Mouse (Mus musculus): Measurements from ENCODE around the gene Slc47a2. TPM values are rescaled to one million over a fixed set of nuclear protein-coding genes. Genes with fewer than 3 reads are reported as not detected.
A peak's percentile ranks its signal among the peaks of the same experiment; 100 is the strongest.

The Slc47a2 gene
- polyA plus RNA-seq (2015; fragmentation: Nextera tagmentation; extraction: Ambion mirVana) = 0.10 and 0.19 TPM in 2 replicates

DNA sequence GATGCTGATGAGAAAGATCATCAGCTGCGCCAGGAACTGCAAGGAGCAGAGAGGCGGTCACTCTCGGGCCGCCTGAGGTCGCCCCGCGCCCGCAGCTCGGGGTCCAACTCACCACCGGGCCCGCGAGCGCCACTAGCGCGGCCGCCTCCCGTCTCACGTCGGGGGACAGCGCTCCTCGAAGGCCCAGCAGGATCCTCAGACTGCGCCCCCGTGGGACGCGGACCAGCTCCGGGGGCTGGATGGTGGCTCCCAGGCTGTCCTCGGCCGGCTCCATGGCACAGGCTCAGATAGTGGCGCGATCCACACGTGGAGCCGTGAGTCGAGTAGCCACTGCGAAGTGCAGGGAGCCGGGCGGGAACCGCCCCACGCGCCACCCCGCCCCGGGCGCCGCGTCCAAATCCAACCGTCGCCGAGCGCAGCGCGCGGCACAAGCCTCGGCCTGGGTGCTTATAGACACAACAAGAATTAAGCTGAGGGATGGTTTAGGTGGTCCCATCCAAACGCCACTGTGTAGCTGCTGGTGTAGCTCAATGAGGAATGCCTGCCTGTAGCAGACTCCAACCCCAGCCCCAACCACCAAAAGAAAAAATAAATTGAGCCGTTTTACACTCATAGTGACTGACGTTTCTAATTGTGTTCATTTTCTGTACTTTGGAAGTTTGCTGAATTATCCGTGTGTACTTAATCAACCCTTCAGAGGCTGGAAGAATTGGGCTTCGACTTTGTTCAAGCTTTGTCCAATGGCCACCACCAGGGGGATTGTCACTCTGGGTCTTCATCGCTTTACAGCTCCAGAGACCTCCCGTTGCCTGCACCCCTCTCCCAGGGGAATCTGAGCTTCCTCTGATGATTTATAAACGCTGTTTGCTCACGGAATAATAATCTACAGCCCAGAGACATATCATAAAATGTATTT lies at the start of gene Slc47a2:
TSS of gene Slc47a2 (minus strand) at position 356 of the 916 bp plus-strand sequence.
- H3K27ac ChIP-seq = no peak within 1 kb of the TSS
- H3K4me3 ChIP-seq = peak within 1 kb of the TSS; percentile 43
- peak within 1 kb of the TSS; percentile 69 for H3K4me2 ChIP-seq
- peaks cover 30% of the 10 kb centered on the region for H3K27me3 ChIP-seq
- H3K9ac ChIP-seq = peak within 1 kb of the TSS; percentile 30
- 0 out of 2 replicates have a peak, but pooled peaks have one; percentile 35 for ATAC-seq (replicated peaks; ENCODE audit: insufficient number of reproducible peaks, insufficient read depth, low FRiP score, low read depth)
- H3K4me1 ChIP-seq (replicated peaks) = peaks cover 12% of the 10 kb centered on the region
- WGBS = 3% methylated on average over 61 of the region's 61 CpGs
- H3K36me3 ChIP-seq = no peaks in the 10 kb centered on the region
- no peaks in the 10 kb centered on the region for H3K9me3 ChIP-seq (replicated peaks)

- no peak overlapping the region for H3K27ac ChIP-seq
- no peak overlapping the region for H3K4me2 ChIP-seq
- WGBS = 70% methylated on average over 4 of the region's 4 CpGs
- no peaks in the 10 kb centered on the region for H3K27me3 ChIP-seq
- no peaks in the 10 kb centered on the region for H3K9me3 ChIP-seq (replicated peaks)
- H3K4me3 ChIP-seq = no peak overlapping the region
- ATAC-seq (replicated peaks; ENCODE audit: insufficient number of reproducible peaks, insufficient read depth, low FRiP score, low read depth) = no peak
- H3K36me3 ChIP-seq = no peaks in the 10 kb centered on the region
- H3K9ac ChIP-seq = no peak overlapping the region
- H3K4me1 ChIP-seq (replicated peaks) = no peaks in the 10 kb centered on the region
Observed at GRCm38 (mm10) chr11:61388936-61389335, 46.3 kb upstream of the Slc47a2 start.

DNA sequence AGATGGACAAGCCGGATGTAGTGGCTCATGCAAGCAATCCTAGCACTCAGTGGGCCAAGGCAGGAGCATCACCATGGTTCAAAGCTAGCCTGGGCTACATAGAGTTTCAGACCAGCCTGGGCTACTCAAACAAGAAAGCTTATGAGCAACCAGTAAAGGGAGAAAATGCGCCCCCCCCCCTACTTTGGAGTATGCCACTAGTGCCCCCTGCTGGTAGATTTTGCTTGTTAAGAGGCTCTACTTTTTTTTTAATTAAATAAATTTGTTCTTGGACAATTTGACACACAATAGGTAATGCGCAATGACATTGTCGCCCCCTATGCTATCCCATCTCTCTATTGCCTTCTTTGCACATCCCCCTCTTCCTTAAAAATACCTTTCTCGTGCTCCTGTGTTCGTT lies 45.4 kb upstream of the Slc47a2 start:
- H3K4me3 ChIP-seq = no peak overlapping the region
- 53% methylated on average over 6 of the region's 6 CpGs for WGBS
- no peaks in the 10 kb centered on the region for H3K36me3 ChIP-seq
- ATAC-seq (replicated peaks; ENCODE audit: insufficient number of reproducible peaks, insufficient read depth, low FRiP score, low read depth) = no peak
- H3K9me3 ChIP-seq (replicated peaks) = no peaks in the 10 kb centered on the region
- H3K27me3 ChIP-seq = no peaks in the 10 kb centered on the region
- no peaks in the 10 kb centered on the region for H3K4me1 ChIP-seq (replicated peaks)
- H3K9ac ChIP-seq = no peak overlapping the region
- no peak overlapping the region for H3K4me2 ChIP-seq
- no peak overlapping the region for H3K27ac ChIP-seq

GRCm38 (mm10) chr11:61387233-61387632 lies 44.6 kb upstream of the Slc47a2 start:
- Histone ChIP-seq H3K27ac (no peak overlapping the region), H3K36me3 (no peaks in the 10 kb centered on the region), H3K27me3 (no peaks in the 10 kb centered on the region), H3K9ac (no peak overlapping the region), H3K4me1 (replicated peaks) (no peaks in the 10 kb centered on the region), H3K9me3 (replicated peaks) (no peaks in the 10 kb centered on the region), H3K4me3 (no peak overlapping the region), H3K4me2 (no peak overlapping the region)
- WGBS = 62% methylated on average over 6 of the region's 6 CpGs
- ATAC-seq (replicated peaks; ENCODE audit: insufficient number of reproducible peaks, insufficient read depth, low FRiP score, low read depth) = no peak

GRCm38 (mm10) chr11:61385725-61386124 lies 43.1 kb upstream of the Slc47a2 start:
- H3K27me3 ChIP-seq = no peaks in the 10 kb centered on the region
- H3K4me3 ChIP-seq = no peak overlapping the region
- whole genome bisulfite sequencing = 56% methylated on average over 4 of the region's 4 CpGs
- no peak overlapping the region for H3K9ac ChIP-seq
- no peaks in the 10 kb centered on the region for H3K9me3 ChIP-seq (replicated peaks)
- no peak for ATAC-seq (replicated peaks; ENCODE audit: insufficient number of reproducible peaks, insufficient read depth, low FRiP score, low read depth)
- no peaks in the 10 kb centered on the region for H3K4me1 ChIP-seq (replicated peaks)
- no peak overlapping the region for H3K27ac ChIP-seq
- no peaks in the 10 kb centered on the region for H3K36me3 ChIP-seq
- no peak overlapping the region for H3K4me2 ChIP-seq

DNA sequence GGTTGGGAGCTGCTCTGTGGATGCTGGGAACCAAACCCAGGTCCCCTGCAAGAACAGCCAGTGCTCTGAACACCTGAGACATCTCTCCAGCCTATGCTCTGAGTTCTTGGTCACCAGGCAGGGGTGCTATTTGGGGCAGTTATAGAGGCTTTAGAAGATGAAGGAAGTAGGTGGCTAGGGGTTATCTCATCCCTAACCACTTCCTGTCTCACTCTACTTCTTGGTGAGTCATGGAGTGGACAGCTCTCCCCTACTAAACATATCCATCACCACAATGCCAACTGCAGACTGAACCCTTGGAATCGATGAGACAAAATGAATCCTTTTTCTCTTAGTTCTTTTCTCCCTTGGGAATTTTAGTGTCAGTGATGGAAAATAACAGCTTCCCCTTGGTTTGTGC lies 38.6 kb upstream of the Slc47a2 start:
- H3K36me3 ChIP-seq = no peaks in the 10 kb centered on the region
- no peak overlapping the region for H3K27ac ChIP-seq
- no peak overlapping the region for H3K4me2 ChIP-seq
- H3K27me3 ChIP-seq = peaks cover 30% of the 10 kb centered on the region
- H3K4me3 ChIP-seq = no peak overlapping the region
- no peak for ATAC-seq (replicated peaks; ENCODE audit: insufficient number of reproducible peaks, insufficient read depth, low FRiP score, low read depth)
- 80% methylated on average over 1 of the region's 1 CpGs for WGBS
- H3K4me1 ChIP-seq (replicated peaks) = peaks cover 18% of the 10 kb centered on the region
- H3K9ac ChIP-seq = no peak overlapping the region
- H3K9me3 ChIP-seq (replicated peaks) = no peaks in the 10 kb centered on the region

- peaks cover 40% of the 10 kb centered on the region for H3K27me3 ChIP-seq
- 67% methylated on average over 4 of the region's 4 CpGs for WGBS
Observed at GRCm38 (mm10) chr11:61378651-61379050, 36.0 kb upstream of the Slc47a2 start.

DNA sequence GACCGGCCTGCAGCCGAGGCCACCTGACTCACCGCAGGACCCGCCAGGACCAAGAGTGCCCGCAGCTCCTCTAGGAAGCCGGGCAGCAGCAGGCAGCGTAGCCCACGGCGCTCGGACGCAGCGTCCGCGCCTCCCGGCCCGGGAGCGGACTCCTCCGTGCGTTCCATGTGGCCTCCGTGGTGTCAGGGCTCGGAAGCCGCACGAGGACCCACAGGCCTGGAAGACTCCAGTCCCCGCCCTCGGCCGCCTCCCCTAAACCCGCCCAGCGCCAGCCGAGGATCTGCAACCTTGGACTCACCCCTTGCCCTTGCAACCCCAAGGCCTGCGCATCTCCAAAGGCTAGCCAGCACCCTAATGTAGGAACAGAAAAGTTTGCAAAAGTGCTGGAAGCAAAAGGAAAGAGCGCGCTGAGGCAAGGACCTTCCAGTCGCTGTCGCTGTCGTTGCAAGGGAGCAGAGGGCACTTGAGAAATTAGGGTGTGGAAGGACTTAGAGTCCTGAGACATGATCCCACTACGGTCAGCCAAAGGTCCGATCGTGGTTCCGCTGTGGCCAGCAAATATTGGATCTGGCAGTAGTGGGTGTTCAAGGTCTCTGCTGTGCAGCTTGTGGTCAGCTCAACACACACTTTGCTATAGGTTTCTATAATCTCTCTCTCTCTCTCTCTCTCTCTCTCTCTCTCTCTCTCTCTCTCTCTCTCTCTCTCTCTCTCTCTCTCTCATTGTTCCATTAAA lies 35.4 kb upstream of the Slc47a2 start, which contains the start of gene Slc47a1:
TSS of gene Slc47a1 (minus strand) at position 465 of the 733 bp plus-strand sequence.
- H3K27ac ChIP-seq = no peak within 1 kb of the TSS
- 14% methylated on average over 39 of the region's 39 CpGs for WGBS
- no peaks in the 10 kb centered on the region for H3K36me3 ChIP-seq
- H3K27me3 ChIP-seq = peaks cover 40% of the 10 kb centered on the region
- H3K4me3 ChIP-seq = peak within 1 kb of the TSS; percentile 44
- ATAC-seq (replicated peaks; ENCODE audit: insufficient number of reproducible peaks, insufficient read depth, low FRiP score, low read depth) = peak; percentile 66
- H3K9ac ChIP-seq = peak within 1 kb of the TSS; percentile 62
- H3K9me3 ChIP-seq (replicated peaks) = no peaks in the 10 kb centered on the region
- H3K4me2 ChIP-seq = peak within 1 kb of the TSS; percentile 74
- H3K4me1 ChIP-seq (replicated peaks) = peaks cover 20% of the 10 kb centered on the region

More at GRCm38 (mm10) chr11:61378651-61379050, 36.0 kb upstream of the Slc47a2 start:
- ATAC-seq (replicated peaks; ENCODE audit: insufficient number of reproducible peaks, insufficient read depth, low FRiP score, low read depth) = no peak
- no peak overlapping the region for H3K9ac ChIP-seq
- H3K27ac ChIP-seq = no peak overlapping the region
- no peak overlapping the region for H3K4me3 ChIP-seq
- H3K4me1 ChIP-seq (replicated peaks) = peaks cover 20% of the 10 kb centered on the region
- H3K36me3 ChIP-seq = no peaks in the 10 kb centered on the region
- H3K9me3 ChIP-seq (replicated peaks) = no peaks in the 10 kb centered on the region
- no peak overlapping the region for H3K4me2 ChIP-seq

DNA sequence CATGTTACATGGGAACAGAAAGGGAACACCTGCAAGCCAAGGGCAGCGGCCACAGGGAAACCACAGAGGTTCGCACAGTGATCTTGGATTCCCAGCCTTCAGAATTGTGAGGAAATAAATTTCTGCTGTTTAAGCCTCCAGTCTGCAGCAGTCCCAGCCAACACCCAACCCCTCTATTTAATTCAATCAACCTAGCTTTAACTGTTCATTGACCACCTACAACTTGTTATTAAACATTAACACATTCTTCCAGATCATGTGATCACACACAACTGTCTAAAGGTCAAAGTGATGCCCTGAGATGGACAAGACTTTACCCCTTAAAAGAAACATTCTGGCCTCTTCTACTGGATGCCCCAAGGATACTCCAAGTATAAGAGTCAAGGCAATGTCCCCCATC lies 26.0 kb upstream of the Slc47a2 start:
- Histone ChIP-seq H3K9me3 (replicated peaks) (no peaks in the 10 kb centered on the region), H3K36me3 (no peaks in the 10 kb centered on the region), H3K4me1 (replicated peaks) (peaks cover 30% of the 10 kb centered on the region), H3K27me3 (peaks cover 6% of the 10 kb centered on the region), H3K27ac (no peak overlapping the region), H3K4me3 (no peak overlapping the region), H3K9ac (no peak overlapping the region), H3K4me2 (no peak overlapping the region)
- WGBS = 95% methylated on average over 2 of the region's 2 CpGs
- ATAC-seq (replicated peaks; ENCODE audit: insufficient number of reproducible peaks, insufficient read depth, low FRiP score, low read depth) = no peak

- Histone ChIP-seq H3K27me3 (peaks cover 6% of the 10 kb centered on the region), H3K4me1 (replicated peaks) (peaks cover 32% of the 10 kb centered on the region), H3K4me2 (peak overlapping the region; percentile 53), H3K9me3 (replicated peaks) (no peaks in the 10 kb centered on the region), H3K27ac (peak overlapping the region; percentile 92), H3K9ac (no peak overlapping the region), H3K4me3 (peak overlapping the region; percentile 14; the same call in 1 of the 2 replicates), H3K36me3 (no peaks in the 10 kb centered on the region)
- ATAC-seq (replicated peaks; ENCODE audit: insufficient number of reproducible peaks, insufficient read depth, low FRiP score, low read depth) = peak; percentile 94
- 24% methylated on average over 9 of the region's 9 CpGs for WGBS
Observed at GRCm38 (mm10) chr11:61366517-61367273, 24.0 kb upstream of the Slc47a2 start.

GRCm38 (mm10) chr11:61365938-61366337 lies 23.3 kb upstream of the Slc47a2 start:
- Histone ChIP-seq H3K9me3 (replicated peaks) (no peaks in the 10 kb centered on the region), H3K4me1 (replicated peaks) (peaks cover 37% of the 10 kb centered on the region), H3K27me3 (peaks cover 6% of the 10 kb centered on the region), H3K4me3 (0 out of 2 replicates have a peak overlapping the region, but pooled peaks have one; percentile 14), H3K4me2 (peak overlapping the region; percentile 53), H3K36me3 (no peaks in the 10 kb centered on the region), H3K27ac (peak overlapping the region; percentile 92), H3K9ac (no peak overlapping the region)
- no peak for ATAC-seq (replicated peaks; ENCODE audit: insufficient number of reproducible peaks, insufficient read depth, low FRiP score, low read depth)
- 36% methylated on average over 3 of the region's 3 CpGs for WGBS
